Mouse (Mus musculus) cerebellum, postnatal 14 days (tissue): ENCODE results near the gene Fbxo47.

Source experiments
- DNase-seq, 2 experiments: peaks; one replicate each; pipeline ENCODE4 v3.0.0; 2021; ENCODE audit warnings: mixed read lengths in 2 of 2

Fbxo47 gene

GRCm38 (mm10) chr11:97829365-97829764 is 54.6 kb downstream of the Fbxo47 start:
- no peak for DNase-seq

- no peak for DNase-seq
These were observed 56.3 kb downstream of the Fbxo47 start for GRCm38 (mm10) chr11:97827654-97828053.

GRCm38 (mm10) chr11:97826414-97826813 is 57.5 kb downstream of the Fbxo47 start:
- DNase-seq, result no peak

GRCm38 (mm10) chr11:97825971-97826370 is 58.0 kb downstream of the Fbxo47 start:
- no peak for DNase-seq

GRCm38 (mm10) chr11:97825295-97825694 is 58.7 kb downstream of the Fbxo47 start:
- no peak for DNase-seq

- no peak for DNase-seq
These were observed 59.1 kb downstream of the Fbxo47 start for GRCm38 (mm10) chr11:97824895-97825294.

- no peak for DNase-seq
These were observed 59.8 kb downstream of the Fbxo47 start for GRCm38 (mm10) chr11:97824168-97824567.

GRCm38 (mm10) chr11:97822840-97823603 is 60.9 kb downstream of the Fbxo47 start:
- DNase-seq, result peak; percentile 64 to 77

GRCm38 (mm10) chr11:97821401-97822064 is 62.4 kb downstream of the Fbxo47 start:
- peak in 1 of 2 experiments; percentile 47 for DNase-seq

- peak; percentile 57 to 65 for DNase-seq
These were observed 63.1 kb downstream of the Fbxo47 start for GRCm38 (mm10) chr11:97820840-97821239.

- no peak for DNase-seq
These were observed 64.0 kb downstream of the Fbxo47 start for GRCm38 (mm10) chr11:97819923-97820322.

GRCm38 (mm10) chr11:97819102-97819501 is 64.9 kb downstream of the Fbxo47 start:
- no peak for DNase-seq

- DNase-seq, result peak; percentile 56 to 68
These were observed 65.4 kb downstream of the Fbxo47 start for GRCm38 (mm10) chr11:97818571-97818970.

GRCm38 (mm10) chr11:97818003-97818402 is 66.0 kb downstream of the Fbxo47 start:
- DNase-seq, result no peak

GRCm38 (mm10) chr11:97817379-97817778 is 66.6 kb downstream of the Fbxo47 start:
- no peak for DNase-seq

- DNase-seq, result no peak
These were observed 67.0 kb downstream of the Fbxo47 start for GRCm38 (mm10) chr11:97816916-97817315.

GRCm38 (mm10) chr11:97816176-97816575 is 67.8 kb downstream of the Fbxo47 start:
- peak in 1 of 2 experiments; percentile 49 for DNase-seq

- DNase-seq, result no peak
These were observed 68.2 kb downstream of the Fbxo47 start for GRCm38 (mm10) chr11:97815736-97816135.

- DNase-seq, result peak in 1 of 2 experiments; percentile 57
These were observed 70.0 kb downstream of the Fbxo47 start for GRCm38 (mm10) chr11:97813746-97814515.

- no peak for DNase-seq
These were observed 70.9 kb downstream of the Fbxo47 start for GRCm38 (mm10) chr11:97813085-97813484.

GRCm38 (mm10) chr11:97812491-97812921 is 71.4 kb downstream of the Fbxo47 start:
- DNase-seq, result peak in 1 of 2 experiments; percentile 46

GRCm38 (mm10) chr11:97811569-97812362 is 72.2 kb downstream of the Fbxo47 start:
- DNase-seq, result peak in 1 of 2 experiments; percentile 39
